Mouse (Mus musculus) embryo, embryonic 11.5 days (tissue): ENCODE results near the gene Plekhm1.
"Not testable (repeated sequence)": the region's sequence is repeated elsewhere in the genome, so short reads cannot be mapped to it uniquely, and the experiment has no call there.

Experiments
- DNase-seq: peaks from one replicate; pipeline ENCODE4 v3.0.0-alpha.2; 2012; ENCODE audit warnings: low read depth, low spot score

Plekhm1 gene

GRCm38 (mm10) chr11:103411981-103412949 is at the start of gene Plekhm1:
Gene Plekhm1, minus strand, starts transcription at chr11:103412687.
- peak; percentile 90 for DNase-seq

- not testable (repeated sequence) for DNase-seq
These were observed 38.6 kb upstream of the Plekhm1 start for GRCm38 (mm10) chr11:103451105-103451504.

GRCm38 (mm10) chr11:103449721-103450120 is 37.2 kb upstream of the Plekhm1 start:
- DNase-seq, result not testable (repeated sequence)

- no peak for DNase-seq
These were observed 31.2 kb upstream of the Plekhm1 start for GRCm38 (mm10) chr11:103443678-103444077.

GRCm38 (mm10) chr11:103436282-103436681 is 23.8 kb upstream of the Plekhm1 start:
- no peak for DNase-seq

- DNase-seq, result no peak
These were observed 12.5 kb upstream of the Plekhm1 start for GRCm38 (mm10) chr11:103425031-103425430.

- DNase-seq, result no peak
These were observed 7.2 kb upstream of the Plekhm1 start for GRCm38 (mm10) chr11:103419667-103420066.

GRCm38 (mm10) chr11:103419226-103419625 is 6.7 kb upstream of the Plekhm1 start:
- DNase-seq, result no peak

- no peak for DNase-seq
These were observed 1.0 kb upstream of the Plekhm1 start for GRCm38 (mm10) chr11:103413516-103413915.

GRCm38 (mm10) chr11:103412950-103413423 is 500 bp upstream of the Plekhm1 start:
- DNase-seq, result no peak

GRCm38 (mm10) chr11:103411301-103411700 is 1.2 kb downstream of the Plekhm1 start:
- DNase-seq, result no peak

- no peak for DNase-seq
These were observed 3.6 kb downstream of the Plekhm1 start for GRCm38 (mm10) chr11:103408880-103409279.

GRCm38 (mm10) chr11:103407136-103407535 is 5.4 kb downstream of the Plekhm1 start:
- not testable (repeated sequence) for DNase-seq

GRCm38 (mm10) chr11:103406551-103406950 is 5.9 kb downstream of the Plekhm1 start:
- DNase-seq, result no peak

GRCm38 (mm10) chr11:103405814-103406213 is 6.7 kb downstream of the Plekhm1 start:
- no peak for DNase-seq

- DNase-seq, result no peak
These were observed 7.9 kb downstream of the Plekhm1 start for GRCm38 (mm10) chr11:103404618-103405017.

- DNase-seq, result no peak
These were observed 8.7 kb downstream of the Plekhm1 start for GRCm38 (mm10) chr11:103403776-103404175.

- DNase-seq, result no peak
These were observed 9.7 kb downstream of the Plekhm1 start for GRCm38 (mm10) chr11:103402738-103403137.

- DNase-seq, result no peak
These were observed 10.3 kb downstream of the Plekhm1 start for GRCm38 (mm10) chr11:103402198-103402597.

- DNase-seq, result no peak
These were observed 12.5 kb downstream of the Plekhm1 start for GRCm38 (mm10) chr11:103399986-103400385.

- DNase-seq, result no peak
These were observed 13.4 kb downstream of the Plekhm1 start for GRCm38 (mm10) chr11:103399050-103399449.

GRCm38 (mm10) chr11:103396682-103397081 is 15.8 kb downstream of the Plekhm1 start:
- no peak for DNase-seq

GRCm38 (mm10) chr11:103396236-103396635 is 16.3 kb downstream of the Plekhm1 start:
- DNase-seq, result no peak
